Mouse (Mus musculus): Measurements from ENCODE around the gene Acox3.

GRCm38 (mm10) chr5:35632841-35633240, 50.0 kb downstream of the Acox3 start:
- no peak for TF ChIP-seq POLR2A (IDR thresholded peaks at IDR 0.05; ENCODE audit: extremely low read depth, insufficient read depth, low read length)
- no peak for TF ChIP-seq CTCF (IDR thresholded peaks at IDR 0.05; ENCODE audit: extremely low read depth, insufficient read depth, low read length)
